In genomic region chr6:83702146-83702999, GRCm38 (mm10) we compare ENCODE assay signal across 11 mouse cellular contexts. TPM values are rescaled to one million over a fixed set of nuclear protein-coding genes. Genes with fewer than 3 reads are reported as not detected.
DNase-seq lines count a peak whose midpoint lies in the region; ATAC-seq and TF ChIP-seq lines count a peak whose summit lies in the region.
"Had no signal": no experiment of that assay in that cellular context is flagged by ENCODE, and none has a peak within 500 bp of the region (broad histone marks: within the 10 kb centered on the region; RNA-seq: fewer than 3 reads in every experiment).

No protein-coding gene starts in this region.

- WGBS in intestine, embryonic 14.5 days, result under 1% methylated on average over 53 of the region's 53 CpGs
- under 1% methylated on average over 53 of the region's 53 CpGs for WGBS in intestine, embryonic 16.5 days
- WGBS in limb, embryonic 11.5 days, result under 1% methylated on average over 53 of the region's 53 CpGs
- 6% methylated on average over 53 of the region's 53 CpGs for WGBS in thymus, adult 2 months

- ATAC-seq in intestine, embryonic 14.5 days (replicated peaks; ENCODE audit: low FRiP score, low TSS enrichment, low read depth), result no peak
- ATAC-seq in intestine, embryonic 16.5 days, result no peak
- ATAC-seq in limb, embryonic 11.5 days (ENCODE audit: insufficient number of reproducible peaks, low FRiP score, low TSS enrichment, low read depth), result peak; percentile 65; the same call in 1 of the 2 replicates

- H3K9ac ChIP-seq in intestine, embryonic 14.5 days (ENCODE audit: low read length), result no peak overlapping the region
- H3K9ac ChIP-seq in intestine, embryonic 16.5 days (ENCODE audit: low read depth, low read length), result no peak overlapping the region
- H3K9ac ChIP-seq in ES-Bruce4 (ENCODE audit: low read depth, poor library complexity, severe bottlenecking), result no peak overlapping the region
- H3K9ac ChIP-seq in limb, embryonic 11.5 days (ENCODE audit: low read length), result no peak overlapping the region; the same call in 1 of the 2 replicates
- H3K9ac ChIP-seq: neural tube, embryonic 13.5 days had no signal

- no peak for TF ChIP-seq POLR2A in ES-Bruce4 (IDR thresholded peaks at IDR 0.05; ENCODE audit: insufficient read depth, low read length)
- TF ChIP-seq POLR2A in thymus, adult 2 months (IDR thresholded peaks at IDR 0.05; ENCODE audit: control insufficient read depth, extremely low read depth, insufficient read depth, low read length, poor library complexity), result no peak

- H3K4me1 ChIP-seq in intestine, embryonic 14.5 days (replicated peaks; ENCODE audit: control insufficient read depth, insufficient read depth, low read length), result no peaks in the 10 kb centered on the region
- no peaks in the 10 kb centered on the region for H3K4me1 ChIP-seq in intestine, embryonic 16.5 days (ENCODE audit: control insufficient read depth, insufficient read depth, low read length)
- H3K4me1 ChIP-seq in ES-Bruce4 (ENCODE audit: control insufficient read depth, insufficient read depth, low read length), result peaks cover 7% of the 10 kb centered on the region
- peaks cover 10% of the 10 kb centered on the region; the same call in 1 of the 2 replicates for H3K4me1 ChIP-seq in limb, embryonic 11.5 days (ENCODE audit: control insufficient read depth, insufficient read depth, low read length)
- no peaks in the 10 kb centered on the region for H3K4me1 ChIP-seq in thymus, adult 2 months (replicated peaks; ENCODE audit: control insufficient read depth, insufficient read depth, low read length)
- H3K4me1 ChIP-seq: neural tube, embryonic 13.5 days had no signal

- H3K4me3 ChIP-seq in intestine, embryonic 14.5 days (ENCODE audit: low read depth, low read length), result no peak overlapping the region
- no peak overlapping the region for H3K4me3 ChIP-seq in intestine, embryonic 16.5 days (ENCODE audit: low read length)
- H3K4me3 ChIP-seq in ES-Bruce4 (ENCODE audit: low read depth, low read length), result peak overlapping the region; percentile 35
- H3K4me3 ChIP-seq in limb, embryonic 11.5 days (ENCODE audit: low read depth, low read length), result peak overlapping the region; percentile 15
- no peak overlapping the region for H3K4me3 ChIP-seq in thymus, adult 2 months (ENCODE audit: control insufficient read depth, insufficient read depth, low read length)
- H3K4me3 ChIP-seq: layer of hippocampus, adult 2 months; neural tube, embryonic 13.5 days had no signal

- H3K27ac ChIP-seq in intestine, embryonic 14.5 days (ENCODE audit: low read depth), result no peak overlapping the region
- H3K27ac ChIP-seq in intestine, embryonic 16.5 days (ENCODE audit: low read length), result no peak overlapping the region
- no peak overlapping the region for H3K27ac ChIP-seq in ES-Bruce4 (ENCODE audit: insufficient read depth, low read length)
- no peak overlapping the region for H3K27ac ChIP-seq in limb, embryonic 11.5 days (replicated peaks; ENCODE audit: low read depth, low read length)
- no peak overlapping the region for H3K27ac ChIP-seq in thymus, adult 2 months (ENCODE audit: control insufficient read depth, insufficient read depth, low read length)
- H3K27ac ChIP-seq: layer of hippocampus, adult 2 months; neural tube, embryonic 13.5 days had no signal

- no peak overlapping the region for H3K4me2 ChIP-seq in intestine, embryonic 14.5 days (ENCODE audit: low read length)
- H3K4me2 ChIP-seq in intestine, embryonic 16.5 days (ENCODE audit: low read depth, low read length), result no peak overlapping the region
- peak overlapping the region; percentile 29 for H3K4me2 ChIP-seq in limb, embryonic 11.5 days (ENCODE audit: low read depth, severe bottlenecking)
- H3K4me2 ChIP-seq: neural tube, embryonic 13.5 days had no signal

- peak; percentile 80 for DNase-seq in intestine, embryonic 14.5 days (ENCODE audit: low spot score)
- peak; percentile 61 for DNase-seq in embryo, embryonic 10 days (ENCODE audit: low spot score)
- peak; percentile 79 for DNase-seq in limb, embryonic 11.5 days (ENCODE audit: low spot score)
- no peak for DNase-seq in thymus, adult 2 months
- no peak for DNase-seq in right cerebral cortex, postnatal 25 days
- DNase-seq: cerebellum, adult 11 months had no signal

- TF ChIP-seq EP300 in ES-Bruce4 (IDR thresholded peaks at IDR 0.05; ENCODE audit: insufficient read depth, low read depth, low read length), result no peak

- H3K27me3 ChIP-seq in intestine, embryonic 14.5 days (replicated peaks; ENCODE audit: control insufficient read depth, insufficient read depth, low read length), result peaks cover 95% of the 10 kb centered on the region
- H3K27me3 ChIP-seq in intestine, embryonic 16.5 days (replicated peaks; ENCODE audit: control insufficient read depth, insufficient read depth, low read length), result peaks cover 81% of the 10 kb centered on the region
- H3K27me3 ChIP-seq in ES-Bruce4 (ENCODE audit: control insufficient read depth, insufficient read depth, low read length, poor library complexity, severe bottlenecking), result peaks cover 34% of the 10 kb centered on the region
- H3K27me3 ChIP-seq in limb, embryonic 11.5 days (ENCODE audit: control insufficient read depth, insufficient read depth, low read length), result peaks cover 87% of the 10 kb centered on the region
- peaks cover 49% of the 10 kb centered on the region for H3K27me3 ChIP-seq in thymus, adult 2 months (ENCODE audit: control insufficient read depth, insufficient read depth, low read length)

- TF ChIP-seq CTCF in ES-Bruce4 (IDR thresholded peaks at IDR 0.05; ENCODE audit: low read depth, low read length), result no peak
- TF ChIP-seq CTCF in thymus, adult 2 months (IDR thresholded peaks at IDR 0.05; ENCODE audit: borderline replicate concordance, control insufficient read depth, extremely low read depth, insufficient read depth, low read length, poor library complexity), result no peak

- H3K9me3 ChIP-seq in intestine, embryonic 14.5 days (ENCODE audit: control insufficient read depth, low read length), result no peaks in the 10 kb centered on the region
- no peaks in the 10 kb centered on the region for H3K9me3 ChIP-seq in intestine, embryonic 16.5 days (ENCODE audit: control insufficient read depth, low read length)
- no peaks in the 10 kb centered on the region for H3K9me3 ChIP-seq in ES-Bruce4 (replicated peaks; ENCODE audit: control insufficient read depth, insufficient read depth, low read length, poor library complexity, severe bottlenecking)
- no peaks in the 10 kb centered on the region for H3K9me3 ChIP-seq in limb, embryonic 11.5 days (ENCODE audit: control insufficient read depth, low read length)
- H3K9me3 ChIP-seq: neural tube, embryonic 13.5 days had no signal

- H3K36me3 ChIP-seq in intestine, embryonic 14.5 days (ENCODE audit: control insufficient read depth, insufficient read depth, low read length), result no peaks in the 10 kb centered on the region
- no peaks in the 10 kb centered on the region for H3K36me3 ChIP-seq in intestine, embryonic 16.5 days (ENCODE audit: control insufficient read depth, insufficient read depth, low read length)
- no peaks in the 10 kb centered on the region for H3K36me3 ChIP-seq in ES-Bruce4 (ENCODE audit: control insufficient read depth, insufficient read depth, low read length, poor library complexity, severe bottlenecking)
- no peaks in the 10 kb centered on the region for H3K36me3 ChIP-seq in limb, embryonic 11.5 days (ENCODE audit: control insufficient read depth, insufficient read depth, low read length)
- H3K36me3 ChIP-seq in thymus, adult 2 months (ENCODE audit: control insufficient read depth, insufficient read depth, low read length), result no peaks in the 10 kb centered on the region
- H3K36me3 ChIP-seq: neural tube, embryonic 13.5 days had no signal

RNA-seq across cellular contexts. Expression of gene Vax2, which starts 8.7 kb away (rescaled TPM):
- polyA plus RNA-seq in intestine, embryonic 14.5 days (2014; fragmentation: Nextera tagmentation; extraction: Ambion mirVana), result not detected in 2 replicates
- not detected in 2 replicates for polyA plus RNA-seq in intestine, embryonic 16.5 days (2015; fragmentation: Nextera tagmentation; extraction: Ambion mirVana)
- polyA plus RNA-seq in ES-Bruce4 (2011; ENCODE audit: insufficient read depth, insufficient read length, low read depth, missing spikeins), result not detected in 2 replicates
- 1.5 and 2.7 TPM in 2 replicates for polyA plus RNA-seq in limb, embryonic 11.5 days (2014; fragmentation: Nextera tagmentation; extraction: Ambion mirVana)
- polyA plus RNA-seq in thymus, adult 2 months (2012; rRNA removed), result 0.08 and 0.23 TPM in 2 replicates
- polyA plus RNA-seq: liver, embryonic 16.5 days had no signal

RNA-seq across cellular contexts. Expression of gene Cd207, which starts 24.7 kb away (rescaled TPM):
- polyA plus RNA-seq in intestine, embryonic 14.5 days (2014; fragmentation: Nextera tagmentation; extraction: Ambion mirVana), result not detected in 2 replicates
- not detected in 2 replicates for polyA plus RNA-seq in intestine, embryonic 16.5 days (2015; fragmentation: Nextera tagmentation; extraction: Ambion mirVana)
- not detected in 2 replicates for polyA plus RNA-seq in ES-Bruce4 (2011; ENCODE audit: insufficient read depth, insufficient read length, low read depth, missing spikeins)
- not detected in 2 replicates for polyA plus RNA-seq in limb, embryonic 11.5 days (2014; fragmentation: Nextera tagmentation; extraction: Ambion mirVana)
- polyA plus RNA-seq in thymus, adult 2 months (2012; rRNA removed), result 3.8 and 6.0 TPM in 2 replicates
- polyA plus RNA-seq: neural tube, embryonic 13.5 days had no signal

RNA-seq across cellular contexts. Expression of gene Atp6v1b1, which starts 40.4 kb away (rescaled TPM):
- not detected in 2 replicates for polyA plus RNA-seq in intestine, embryonic 14.5 days (2014; fragmentation: Nextera tagmentation; extraction: Ambion mirVana)
- not detected in 2 replicates for polyA plus RNA-seq in intestine, embryonic 16.5 days (2015; fragmentation: Nextera tagmentation; extraction: Ambion mirVana)
- not detected in 2 replicates for polyA plus RNA-seq in ES-Bruce4 (2011; ENCODE audit: insufficient read depth, insufficient read length, low read depth, missing spikeins)
- polyA plus RNA-seq in limb, embryonic 11.5 days (2014; fragmentation: Nextera tagmentation; extraction: Ambion mirVana), result 0.27 TPM in 1 of 2 replicates, not detected in the other
- 0.35 and 0.36 TPM in 2 replicates for polyA plus RNA-seq in thymus, adult 2 months (2012; rRNA removed)
- polyA plus RNA-seq: liver, embryonic 16.5 days; neural tube, embryonic 13.5 days had no signal

RNA-seq across cellular contexts. Expression of gene Clec4f, which starts 46.4 kb away (rescaled TPM):
- polyA plus RNA-seq in intestine, embryonic 14.5 days (2014; fragmentation: Nextera tagmentation; extraction: Ambion mirVana), result not detected in 2 replicates
- polyA plus RNA-seq in intestine, embryonic 16.5 days (2015; fragmentation: Nextera tagmentation; extraction: Ambion mirVana), result 0.12 and 0.32 TPM in 2 replicates
- not detected in 2 replicates for polyA plus RNA-seq in ES-Bruce4 (2011; ENCODE audit: insufficient read depth, insufficient read length, low read depth, missing spikeins)
- polyA plus RNA-seq in limb, embryonic 11.5 days (2014; fragmentation: Nextera tagmentation; extraction: Ambion mirVana), result not detected in 2 replicates
- polyA plus RNA-seq in thymus, adult 2 months (2012; rRNA removed), result 0.47 and 0.51 TPM in 2 replicates
- polyA plus RNA-seq: neural tube, embryonic 13.5 days had no signal

Comparison
In these comparisons a context has a peak if more than half of its experiments do, and no peak if none do; other contexts are left out.
1. DNase-seq: peak in intestine, embryonic 14.5 days (single experiment), embryo, embryonic 10 days (single experiment) and limb, embryonic 11.5 days (single experiment); none in thymus, adult 2 months (single experiment) and right cerebral cortex, postnatal 25 days (single experiment).
2. H3K4me3 ChIP-seq: peak in ES-Bruce4 (single experiment) and limb, embryonic 11.5 days (single experiment); none in intestine, embryonic 14.5 days (single experiment), intestine, embryonic 16.5 days (single experiment) and thymus, adult 2 months (single experiment).